Mouse (Mus musculus) cerebellum, adult 2 months (tissue): ENCODE measurements around the gene Rheb. TPM values are rescaled to one million over a fixed set of nuclear protein-coding genes. Genes with fewer than 3 reads are reported as not detected.

Source experiments
- DNase-seq, 2 experiments: peaks; one replicate each; pipeline ENCODE4 v3.0.0; 2021
- H3K27ac ChIP-seq: fragments of 200-500 bp; 2 replicates; pipeline ENCODE4 v1.5.1; 2012; ENCODE audit warnings: low read length, control low read depth, inconsistent platforms; ENCODE audit not compliant: insufficient read depth
- H3K27me3 ChIP-seq: fragments of 200-500 bp; 2 replicates; pipeline ENCODE4 v1.6.1; 2012; ENCODE audit warnings: inconsistent platforms, mild to moderate bottlenecking, low read length, moderate library complexity; ENCODE audit not compliant: control insufficient read depth, insufficient read depth
- H3K4me1 ChIP-seq: fragments of 200-500 bp; 2 replicates; pipeline ENCODE4 v1.6.1; 2011; ENCODE audit warnings: low read length; ENCODE audit not compliant: control insufficient read depth, insufficient read depth
- H3K4me3 ChIP-seq: fragments of 200-500 bp; replicated peaks from 2 replicates; pipeline ENCODE3; 2011; ENCODE audit warnings: mild to moderate bottlenecking, low read depth, low read length, control low read depth; ENCODE audit not compliant: insufficient read depth
- CTCF ChIP-seq: fragments of 200-500 bp; IDR thresholded peaks from 2 replicates; pipeline ENCODE4 v1.5.1; 2011; ENCODE audit warnings: low read depth, mild to moderate bottlenecking, control low read depth, low read length, moderate library complexity, borderline replicate concordance; ENCODE audit not compliant: insufficient read depth
- POLR2A ChIP-seq: fragments of 200-500 bp; IDR thresholded peaks from 2 replicates; pipeline ENCODE4 v1.6.1; 2011; ENCODE audit warnings: low read length, control low read depth, borderline replicate concordance; ENCODE audit not compliant: insufficient read depth
- WGBS: fragments of 180-500 bp; shearing (Covaris S2); methylation state at CpG from one replicate; pipeline ENCODE4 v1.1.7; 2018; 5-methylcytosine and 5-hydroxymethylcytosine counted together
- polyA plus RNA-seq: library from polyadenylated mRNA; depleted of rRNA; stranded (reverse); fragments of >200 nt; gene quantifications from 2 replicates; pipeline ENCODE4 v1.2.3, GENCODE M21; 2012

Gene Rheb
- polyA plus RNA-seq, 1 experiment = 114 TPM

- H3K27ac ChIP-seq = peak overlapping the region; percentile 23
- 11% methylated on average over 4 of the region's 4 CpGs for WGBS
- DNase-seq = peak; percentile 97 to 98
Observed at GRCm38 (mm10) chr5:24874111-24874510, 31.7 kb upstream of the Rheb start.

GRCm38 (mm10) chr5:24873221-24873620 is 30.8 kb upstream of the Rheb start:
- Histone ChIP-seq H3K27me3 (no peaks in the 10 kb centered on the region), H3K4me3 (no peak overlapping the region), H3K27ac (peak overlapping the region; percentile 23), H3K4me1 (peaks cover 29% of the 10 kb centered on the region)
- TF ChIP-seq CTCF (no peak), POLR2A (no peak)
- DNase-seq = no peak
- WGBS = 58% methylated on average over 6 of the region's 6 CpGs

More at GRCm38 (mm10) chr5:24874111-24874510, 31.7 kb upstream of the Rheb start:
- Histone ChIP-seq H3K4me3 (no peak overlapping the region), H3K4me1 (peaks cover 29% of the 10 kb centered on the region), H3K27me3 (no peaks in the 10 kb centered on the region)
- no peak for TF ChIP-seq CTCF
- peak; percentile 22; the same call in 1 of the 2 replicates for TF ChIP-seq POLR2A

- Histone ChIP-seq H3K27me3 (no peaks in the 10 kb centered on the region), H3K4me3 (no peak overlapping the region), H3K4me1 (peaks cover 24% of the 10 kb centered on the region), H3K27ac (no peak overlapping the region)
- DNase-seq = no peak
- 92% methylated on average over 12 of the region's 12 CpGs for WGBS
- TF ChIP-seq CTCF (no peak), POLR2A (no peak)
Observed at GRCm38 (mm10) chr5:24871276-24871675, 28.9 kb upstream of the Rheb start.

- H3K27ac ChIP-seq = no peak overlapping the region
- 56% methylated on average over 11 of the region's 11 CpGs for WGBS
- H3K4me3 ChIP-seq = no peak overlapping the region
- H3K4me1 ChIP-seq = peaks cover 18% of the 10 kb centered on the region
- no peaks in the 10 kb centered on the region for H3K27me3 ChIP-seq
- no peak for DNase-seq
- TF ChIP-seq CTCF = no peak
- TF ChIP-seq POLR2A = no peak
Observed at GRCm38 (mm10) chr5:24869796-24870289, 27.4 kb upstream of the Rheb start.

- 73% methylated on average over 12 of the region's 12 CpGs for WGBS
- peaks cover 16% of the 10 kb centered on the region for H3K4me1 ChIP-seq
- TF ChIP-seq CTCF = no peak
- no peak for TF ChIP-seq POLR2A
- no peak for DNase-seq
- H3K27ac ChIP-seq = no peak overlapping the region
- H3K27me3 ChIP-seq = no peaks in the 10 kb centered on the region
- no peak overlapping the region for H3K4me3 ChIP-seq
Observed at GRCm38 (mm10) chr5:24863804-24864203, 21.4 kb upstream of the Rheb start.

- TF ChIP-seq POLR2A (no peak), CTCF (no peak)
- Histone ChIP-seq H3K27me3 (no peaks in the 10 kb centered on the region), H3K4me1 (peaks cover 16% of the 10 kb centered on the region), H3K4me3 (no peak overlapping the region), H3K27ac (peak overlapping the region; percentile 75)
- no peak for DNase-seq
- WGBS = 51% methylated on average over 9 of the region's 9 CpGs
Observed at GRCm38 (mm10) chr5:24861449-24861930, 19.1 kb upstream of the Rheb start.

GRCm38 (mm10) chr5:24860635-24861448 is 18.4 kb upstream of the Rheb start:
- 12% methylated on average over 13 of the region's 13 CpGs for WGBS
- H3K27ac ChIP-seq = peak overlapping the region; percentile 75

GRCm38 (mm10) chr5:24859771-24860540 is 17.5 kb upstream of the Rheb start:
- WGBS = 52% methylated on average over 3 of the region's 3 CpGs
- peaks cover 16% of the 10 kb centered on the region for H3K4me1 ChIP-seq
- no peaks in the 10 kb centered on the region for H3K27me3 ChIP-seq
- H3K4me3 ChIP-seq = no peak overlapping the region
- TF ChIP-seq CTCF = no peak
- no peak for TF ChIP-seq POLR2A
- peak overlapping the region; percentile 41; the same call in 1 of the 2 replicates for H3K27ac ChIP-seq
- DNase-seq = no peak

More at GRCm38 (mm10) chr5:24860635-24861448, 18.4 kb upstream of the Rheb start:
- H3K4me3 ChIP-seq = no peak overlapping the region
- DNase-seq = peak; percentile 92 to 97
- H3K4me1 ChIP-seq = peaks cover 16% of the 10 kb centered on the region
- no peak for TF ChIP-seq CTCF
- no peak for TF ChIP-seq POLR2A
- no peaks in the 10 kb centered on the region for H3K27me3 ChIP-seq
